Mouse (Mus musculus) megakaryocyte progenitor cell, adult 5-6 weeks (primary cell): ENCODE measurements around the gene Spin1. TPM values are rescaled to one million over a fixed set of nuclear protein-coding genes. Genes with fewer than 3 reads are reported as not detected.
A peak's percentile ranks its signal among the peaks of the same experiment; 100 is the strongest.
"Not testable (repeated sequence)": the region's sequence is repeated elsewhere in the genome, so short reads cannot be mapped to it uniquely, and the experiment has no call there.

Source experiments
- ATAC-seq: replicated peaks from 2 replicates; pipeline ENCODE4 v1.8.0; 2016; ENCODE audit warnings: mild to moderate bottlenecking, moderate TSS enrichment, inconsistent platforms; ENCODE audit not compliant: poor library complexity
- total RNA-seq, 2 experiments: library from RNA; stranded (forward) in 1 of 2; stranded (reverse) in 1 of 2; fragments of 157-497, 149-512 nt in 1 of 2; fragments of 200-1000 nt in 1 of 2; gene quantifications; 2 replicates each; pipeline versions ENCODE4 v1.2.3 to v1.2.4; 2015 to 2017

The Spin1 gene
- total RNA-seq, 2 experiments from 2014 or later = 39.3 to 40.1 TPM

DNA sequence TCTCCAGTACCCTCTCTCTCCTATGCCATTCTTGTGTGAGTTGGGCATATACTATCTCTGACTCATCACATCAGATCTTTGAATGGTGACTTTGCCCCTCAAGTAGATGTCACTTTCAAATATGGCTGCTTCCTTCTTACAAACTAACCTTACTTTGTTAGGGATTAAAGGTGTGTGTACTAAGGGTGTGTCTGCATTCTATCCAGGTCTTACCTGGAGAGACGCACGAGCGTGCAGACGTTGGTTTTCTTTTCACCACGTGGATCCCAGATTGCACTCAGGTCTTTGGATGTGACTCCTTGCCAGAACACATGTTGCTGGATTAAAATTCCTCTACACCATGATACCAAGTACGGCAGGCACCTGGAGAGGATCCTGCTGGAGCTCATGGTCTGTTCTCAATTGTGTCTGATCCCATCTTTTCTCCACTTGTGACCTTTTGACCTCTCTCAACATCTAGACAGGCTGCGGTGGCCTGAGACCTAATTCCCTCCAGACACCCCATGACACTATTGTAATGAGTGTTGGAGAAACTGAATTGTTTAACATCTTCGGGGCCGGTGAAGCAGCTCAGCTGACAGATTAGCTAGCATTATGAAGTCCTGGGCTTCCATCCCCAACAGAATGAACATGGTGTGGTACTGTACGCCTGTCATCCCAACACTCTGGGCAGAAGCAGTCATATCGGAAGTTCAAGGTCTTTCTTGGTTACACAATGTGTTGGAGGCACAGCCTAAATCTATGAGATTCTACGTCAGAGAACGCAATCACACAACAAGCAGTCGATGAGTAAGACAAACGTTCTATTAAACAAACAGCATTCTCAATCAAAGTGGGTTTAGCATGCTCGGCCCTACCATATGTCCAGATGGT is 6.1 kb upstream of the Spin1 start:
- no peak for ATAC-seq

DNA sequence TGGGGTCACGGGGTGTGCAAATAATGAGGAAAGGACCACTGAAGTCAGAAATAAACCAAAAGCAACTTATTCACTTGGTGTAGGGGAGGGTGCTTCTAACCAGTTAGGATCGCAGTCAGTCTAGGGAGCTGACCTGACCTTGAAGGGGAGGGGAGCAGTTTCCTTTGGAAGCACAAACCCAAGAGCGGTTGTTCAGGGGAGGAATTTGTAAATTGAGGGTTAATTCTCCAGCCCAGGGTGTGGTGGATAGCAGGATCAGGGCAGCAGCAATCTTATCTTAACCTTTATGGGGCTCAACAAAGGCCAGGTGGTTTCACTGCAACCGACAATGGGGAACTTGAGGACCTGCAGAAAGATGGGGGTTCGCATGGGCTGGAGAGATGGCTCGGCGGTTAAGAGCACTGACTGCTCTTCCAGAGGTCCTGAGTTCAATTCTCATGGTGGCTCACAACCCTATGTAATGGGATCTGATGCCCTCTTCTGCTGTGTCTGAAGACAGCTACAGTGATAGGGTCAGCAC is 5.4 kb upstream of the Spin1 start:
- ATAC-seq = no peak

DNA sequence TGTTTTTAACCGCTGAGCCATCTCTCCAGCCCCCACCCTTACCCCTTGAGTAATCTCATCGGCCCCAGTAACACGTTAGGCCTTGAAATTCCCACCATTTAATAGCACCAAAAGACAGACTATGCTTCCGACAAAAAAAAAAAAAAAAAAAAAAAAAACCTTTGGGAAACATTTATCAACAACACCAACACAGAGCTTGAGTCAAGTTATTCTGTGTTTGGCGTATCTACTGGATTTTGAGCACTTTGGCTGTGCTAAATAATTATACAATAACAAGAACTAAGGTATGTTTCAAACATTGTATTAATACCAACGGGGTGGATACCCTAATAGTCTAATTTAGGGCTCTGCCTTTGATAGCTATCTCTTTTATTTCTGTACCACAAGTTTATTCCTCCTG is 4.0 kb upstream of the Spin1 start:
- no peak for ATAC-seq

DNA sequence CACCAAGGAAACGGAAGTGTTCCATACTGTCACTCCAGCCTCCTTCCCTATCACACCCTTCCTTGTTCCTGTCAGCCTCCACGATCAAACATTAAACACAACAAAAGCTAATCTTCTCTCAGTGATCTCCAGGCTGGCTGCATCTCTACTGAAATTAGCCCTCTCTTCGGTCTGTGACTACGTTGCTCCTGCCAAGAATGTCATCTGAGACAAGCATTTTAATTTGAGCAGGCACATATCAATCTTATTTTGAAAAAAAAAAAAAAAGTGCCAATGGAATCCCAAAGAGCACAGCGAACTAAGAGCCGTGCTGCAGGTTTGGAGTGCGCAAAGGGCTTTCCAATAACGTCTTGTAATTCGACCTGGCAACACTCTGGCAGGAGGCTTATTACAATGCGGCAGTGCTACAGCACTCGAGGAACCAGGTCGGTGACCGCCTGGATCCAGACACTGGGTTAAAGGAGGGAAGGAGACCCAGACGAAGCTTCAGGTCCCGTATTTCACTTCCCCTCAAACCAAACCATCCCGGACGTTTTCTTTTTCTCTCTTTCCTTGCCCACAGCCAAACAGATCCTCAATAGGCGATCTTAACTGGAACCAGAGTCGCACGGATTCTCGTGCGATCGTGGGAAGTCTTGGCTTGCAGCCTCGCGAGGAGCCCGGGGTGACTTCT is 984 bp upstream of the Spin1 start:
- peak; percentile 17 for ATAC-seq

DNA sequence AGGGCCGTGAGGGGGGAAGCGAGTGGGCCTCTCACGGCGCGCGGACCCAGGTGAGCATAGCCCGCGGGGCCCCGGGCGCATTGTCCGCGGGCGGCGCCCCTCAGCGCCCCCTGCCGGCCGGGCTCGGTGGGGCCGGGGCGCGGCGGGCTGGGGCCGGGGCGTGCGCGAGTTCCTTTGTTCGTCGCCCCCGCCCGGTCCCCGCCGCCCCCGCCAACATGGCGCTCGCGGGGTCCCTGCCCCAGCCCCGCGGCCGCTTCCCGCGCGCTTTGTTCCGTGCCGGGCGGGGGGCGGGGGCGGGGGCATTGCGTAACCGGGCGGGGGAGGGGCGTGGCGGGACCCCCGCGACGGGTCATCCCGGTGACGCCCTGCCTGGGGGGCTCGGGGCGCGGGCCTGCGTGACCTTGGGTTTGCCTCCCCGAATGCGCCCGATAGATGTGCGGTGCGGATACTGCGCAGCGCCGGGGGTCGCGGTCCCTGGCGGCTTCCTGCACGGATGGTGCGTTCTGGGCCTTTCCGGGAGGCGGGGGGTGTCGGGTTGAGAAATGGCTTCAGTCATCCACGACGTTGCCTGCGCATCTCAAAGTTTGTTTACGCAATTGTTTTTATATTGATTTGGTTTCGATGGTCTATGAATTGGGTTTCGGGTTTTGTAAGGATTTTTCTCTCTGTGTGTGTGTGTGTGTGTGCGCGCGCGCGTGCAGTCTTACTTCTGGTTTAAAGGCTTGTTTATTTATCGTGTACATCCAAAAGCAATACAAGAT is 516 bp downstream of the Spin1 start:
- ATAC-seq = peak; percentile 62

DNA sequence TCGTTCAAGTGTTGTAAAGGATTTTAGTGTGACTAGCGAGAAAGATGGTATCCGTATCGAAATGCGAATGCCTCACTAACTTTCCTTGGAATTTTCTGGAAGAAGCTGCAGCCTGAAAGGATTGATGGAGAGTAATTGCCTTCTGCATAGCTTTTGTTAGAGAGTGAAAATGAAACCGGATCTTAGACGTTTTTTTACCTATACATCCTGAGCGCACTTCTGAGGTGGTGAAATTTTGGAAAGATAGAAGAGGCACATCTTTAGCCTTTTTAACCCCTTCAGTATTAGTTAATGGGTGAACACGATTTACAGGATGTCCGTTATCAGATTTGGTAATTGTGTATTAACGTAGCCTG is 1.1 kb downstream of the Spin1 start:
- ATAC-seq = no peak

DNA sequence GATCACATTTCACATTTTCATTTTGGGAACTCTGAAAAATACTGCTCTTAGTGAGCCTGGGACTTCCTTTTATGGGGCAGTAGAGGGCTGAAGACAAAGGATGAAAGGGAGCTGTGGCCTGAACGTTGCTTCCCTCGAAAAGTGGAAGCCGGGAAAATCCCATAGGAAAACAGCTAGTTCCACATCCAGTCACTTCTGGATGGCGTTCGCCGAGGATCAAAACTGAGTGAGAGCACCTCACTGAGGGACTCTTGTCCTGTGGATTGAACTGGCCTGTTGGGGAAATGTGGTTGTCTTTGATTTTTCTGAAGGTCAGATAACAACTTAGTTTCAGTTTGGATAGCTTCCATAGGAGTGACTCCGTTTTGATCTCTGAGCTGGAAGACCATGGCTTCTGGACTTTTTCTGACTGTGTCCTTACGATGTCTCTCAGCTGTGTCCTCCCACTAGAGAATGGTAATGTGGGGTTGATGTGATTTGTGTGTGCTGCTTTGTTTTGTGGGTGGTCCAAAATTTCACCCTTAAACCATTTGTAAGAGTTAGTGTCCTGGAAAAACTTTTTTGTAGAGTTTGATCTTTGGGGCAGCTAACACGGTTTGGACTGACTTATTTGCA is 2.5 kb downstream of the Spin1 start:
- no peak for ATAC-seq

DNA sequence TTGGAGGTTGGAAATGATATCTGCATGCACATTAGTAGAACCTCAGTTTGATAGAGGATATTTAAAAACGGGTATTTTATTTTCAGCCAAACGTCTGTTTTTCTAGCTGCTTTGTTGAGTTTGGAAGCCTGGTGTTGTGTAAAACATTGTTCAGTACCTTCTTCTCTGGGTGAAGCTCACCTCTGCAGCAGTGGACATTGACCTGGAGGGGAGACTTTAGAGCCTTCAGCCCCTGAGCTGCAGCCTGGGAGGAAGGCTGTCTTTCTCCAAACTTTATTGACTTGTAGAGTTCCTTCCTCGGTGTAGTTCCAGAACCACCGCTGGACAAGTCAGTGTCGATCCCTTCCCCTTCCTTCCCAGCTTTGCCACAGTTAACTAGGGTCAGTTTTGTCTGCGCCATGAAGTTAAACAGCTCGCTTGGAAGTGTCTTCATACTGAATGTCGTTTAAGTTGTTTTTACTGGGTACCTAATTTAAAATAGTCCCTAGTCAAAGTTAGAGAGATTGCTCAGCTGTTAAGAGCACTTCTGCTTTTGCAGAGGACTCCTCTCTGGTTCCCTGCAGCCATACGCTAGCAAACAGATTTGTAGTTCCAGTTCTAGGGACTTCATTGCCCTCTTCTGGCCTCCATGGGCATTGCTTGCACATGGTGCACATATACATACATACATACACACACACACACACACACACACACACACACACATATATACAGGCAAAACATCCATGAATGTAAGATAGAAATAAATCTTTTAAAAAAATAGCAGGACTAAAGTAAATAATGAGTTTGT is 3.4 kb downstream of the Spin1 start:
- ATAC-seq = no peak

DNA sequence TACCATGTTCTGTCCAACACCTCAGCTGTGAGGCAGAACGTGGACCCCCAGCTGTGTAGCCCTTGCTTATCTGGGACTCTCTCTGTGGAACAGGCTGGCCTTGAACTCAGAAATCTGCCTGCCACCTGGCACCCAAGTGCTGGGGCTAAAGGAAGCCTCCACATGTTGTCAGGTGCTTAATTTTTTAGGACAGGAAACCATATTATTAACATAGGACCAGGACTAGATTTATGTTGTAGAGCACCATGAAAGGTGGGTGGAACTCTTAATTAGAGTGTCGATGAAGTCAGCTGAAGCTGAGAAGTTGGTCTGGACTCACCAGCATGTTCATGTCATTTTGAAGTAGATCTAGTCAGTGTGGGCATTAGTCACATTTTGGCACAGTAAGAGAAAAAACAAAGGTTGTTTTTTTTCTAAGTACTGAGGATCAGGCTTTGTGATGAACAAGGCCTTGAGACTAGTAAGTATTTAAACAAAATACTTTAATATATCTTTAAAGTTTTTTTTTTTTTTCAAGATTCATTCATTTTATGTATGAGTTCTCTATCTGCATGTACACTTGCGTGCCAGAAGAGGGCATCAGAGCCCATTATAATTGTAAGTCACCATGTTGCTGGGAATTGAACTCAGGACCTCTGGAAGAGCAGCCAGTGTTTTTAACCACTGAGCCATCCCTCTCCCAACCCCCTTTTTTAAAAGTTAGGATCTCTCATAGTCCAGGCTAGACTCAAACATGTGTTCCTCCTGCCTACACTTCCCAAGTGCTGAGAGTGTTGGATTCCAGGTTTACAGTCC is 5.4 kb downstream of the Spin1 start:
- no peak for ATAC-seq

DNA sequence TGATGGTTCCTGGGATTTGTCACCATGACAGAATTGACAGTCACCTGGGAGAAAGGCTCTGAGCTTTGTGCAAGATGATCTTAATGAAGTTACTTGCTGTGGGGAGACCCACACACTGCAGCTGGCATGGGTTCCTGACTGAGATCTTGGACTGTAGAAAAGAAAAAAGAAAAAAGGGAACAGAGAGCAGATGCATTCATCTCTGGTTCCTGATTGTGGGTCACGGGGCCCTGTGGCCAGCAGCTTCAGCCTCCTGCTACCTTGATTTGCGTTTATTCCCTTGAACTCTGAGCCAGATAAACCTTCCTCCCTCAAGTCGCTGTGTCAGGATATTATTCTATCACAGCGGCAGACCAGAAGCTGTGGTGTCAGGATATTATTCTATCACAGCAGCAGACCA is 6.1 kb downstream of the Spin1 start:
- peak; percentile 84 for ATAC-seq

DNA sequence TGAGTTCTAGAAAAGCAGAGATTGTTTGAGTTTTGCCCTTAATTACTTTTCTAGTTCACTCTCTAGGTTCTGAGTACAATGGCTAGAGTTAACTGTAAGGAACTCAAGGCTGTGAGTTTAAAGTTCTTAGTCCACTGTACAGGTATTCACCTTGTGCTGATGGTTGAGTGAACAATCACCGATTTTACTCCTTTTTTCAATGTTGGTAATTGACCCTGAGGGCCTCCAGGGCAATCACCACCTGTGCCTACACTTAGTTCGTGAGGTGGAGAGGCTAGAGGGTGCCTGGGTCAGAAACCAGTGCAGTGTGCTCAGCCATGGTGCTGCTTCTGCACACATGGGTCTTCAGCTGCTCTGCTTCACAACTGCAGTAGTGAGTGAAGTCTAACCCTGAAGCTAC is 8.8 kb downstream of the Spin1 start:
- ATAC-seq = no peak

DNA sequence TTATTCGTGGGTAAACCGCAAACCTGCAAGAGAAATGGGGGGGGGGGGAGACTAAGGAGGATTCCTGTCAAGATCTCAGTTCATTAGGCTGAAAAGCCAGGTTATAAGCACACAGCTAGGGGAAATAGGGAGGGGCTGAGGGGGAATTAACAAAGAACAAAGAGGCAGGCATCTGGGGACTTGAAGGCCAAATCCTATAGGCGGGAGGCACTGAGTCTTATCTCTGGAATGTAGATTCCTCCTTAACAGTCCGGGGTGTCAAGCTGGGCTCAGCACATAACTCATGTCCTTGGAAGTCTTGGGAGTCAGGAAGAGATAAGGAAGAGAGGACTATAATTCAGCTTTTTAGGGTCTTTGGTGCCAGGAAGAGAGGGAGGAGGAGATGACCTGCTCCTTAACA is 13.7 kb downstream of the Spin1 start:
- not testable (repeated sequence) for ATAC-seq

DNA sequence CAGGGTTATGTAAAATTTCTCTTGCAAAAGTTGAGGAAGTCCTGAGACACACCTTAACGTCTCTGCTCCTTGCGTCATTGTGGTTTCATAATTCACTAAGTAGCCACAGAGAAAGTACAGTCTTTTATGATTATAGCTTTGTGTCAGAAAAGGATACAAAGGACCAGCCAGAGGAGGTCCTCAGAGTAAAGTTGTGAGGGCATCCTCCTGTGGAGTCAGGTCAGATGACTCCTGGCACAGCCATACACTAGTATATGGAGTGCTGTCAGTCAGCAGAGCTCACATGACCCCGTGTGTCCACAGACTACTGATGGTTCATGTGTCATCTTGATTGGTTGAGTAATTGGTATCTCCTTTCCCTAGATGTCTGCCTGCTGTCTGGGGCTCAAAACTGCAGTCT is 15.1 kb downstream of the Spin1 start:
- peak; percentile 93 for ATAC-seq

DNA sequence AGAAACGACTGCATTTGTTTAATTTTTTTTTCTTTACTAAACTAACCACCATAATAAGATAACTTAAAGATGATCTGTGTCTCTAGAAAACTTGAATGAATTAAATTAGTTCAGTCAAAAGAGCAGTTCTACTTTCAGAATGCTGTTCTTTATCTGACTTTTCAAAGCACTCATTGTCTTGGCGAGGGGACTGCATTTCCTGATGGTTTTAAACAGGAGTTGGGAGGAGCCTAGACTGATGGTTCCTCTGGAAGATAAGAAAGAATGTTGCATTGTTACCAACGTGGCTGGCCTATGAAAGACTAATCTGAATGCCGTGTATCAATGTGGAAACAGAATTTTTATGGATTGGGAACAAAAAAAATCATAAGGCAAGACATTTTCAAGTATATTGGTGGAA is 20.1 kb downstream of the Spin1 start:
- no peak for ATAC-seq

DNA sequence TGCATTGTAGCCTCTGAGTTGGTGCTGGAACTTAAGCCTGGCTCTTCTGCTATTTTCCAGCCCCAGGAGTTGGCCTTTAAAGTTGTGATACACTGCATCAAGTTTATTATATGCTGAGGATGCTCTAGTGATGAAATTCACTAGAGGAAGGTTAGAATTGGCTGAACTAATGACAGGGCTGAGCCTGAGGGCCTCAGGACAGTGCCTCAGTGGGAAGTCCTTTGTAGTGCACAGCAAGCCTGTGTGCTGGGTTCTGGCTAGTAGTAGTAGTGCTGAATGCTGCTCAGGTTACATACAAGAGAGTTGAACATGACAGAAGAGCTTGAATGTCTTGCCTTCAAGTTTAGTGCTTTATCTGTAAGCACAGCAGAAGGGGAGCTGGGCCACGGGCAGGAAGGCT is 21.3 kb downstream of the Spin1 start:
- 0 out of 2 replicates have a peak, but pooled peaks have one; percentile 27 for ATAC-seq

DNA sequence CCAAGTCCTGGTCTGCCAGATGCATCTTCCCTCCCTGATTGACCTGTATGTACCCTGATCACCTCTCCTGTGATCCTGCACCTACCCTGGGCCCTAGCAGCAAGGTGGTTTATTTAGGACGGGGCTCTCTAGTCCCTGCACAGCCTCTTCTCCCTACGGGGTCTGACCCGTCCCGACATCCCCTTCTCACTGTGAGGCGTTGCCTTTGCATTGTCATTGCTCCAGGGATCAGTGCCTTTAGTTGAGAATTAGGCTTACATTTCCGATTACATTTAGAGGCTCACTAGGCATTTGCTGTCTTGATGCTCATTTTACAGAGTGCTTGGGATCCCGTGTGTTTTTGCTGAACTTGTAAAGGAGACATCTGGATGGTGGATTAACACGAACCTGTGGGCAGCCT is 22.1 kb downstream of the Spin1 start:
- ATAC-seq = no peak

DNA sequence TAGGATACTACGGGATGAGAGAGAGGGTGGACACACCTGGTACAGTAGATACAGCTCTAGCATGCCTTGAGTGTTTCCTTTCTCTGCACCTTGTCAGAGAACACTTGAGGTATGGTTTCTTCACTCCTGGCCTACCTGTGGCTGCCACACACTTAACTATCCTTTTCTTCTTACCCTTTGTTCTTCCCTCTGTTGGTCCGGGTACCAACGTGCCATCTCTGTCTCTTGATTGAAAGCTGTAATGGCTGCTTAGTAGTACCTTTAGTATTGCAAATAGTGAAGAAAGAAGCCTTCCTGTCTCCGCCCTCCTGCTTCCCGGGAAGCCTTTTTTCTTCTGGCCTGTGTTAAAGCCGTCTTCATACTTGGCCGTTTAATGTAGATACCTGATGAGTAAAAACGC is 24.7 kb downstream of the Spin1 start:
- ATAC-seq = no peak

DNA sequence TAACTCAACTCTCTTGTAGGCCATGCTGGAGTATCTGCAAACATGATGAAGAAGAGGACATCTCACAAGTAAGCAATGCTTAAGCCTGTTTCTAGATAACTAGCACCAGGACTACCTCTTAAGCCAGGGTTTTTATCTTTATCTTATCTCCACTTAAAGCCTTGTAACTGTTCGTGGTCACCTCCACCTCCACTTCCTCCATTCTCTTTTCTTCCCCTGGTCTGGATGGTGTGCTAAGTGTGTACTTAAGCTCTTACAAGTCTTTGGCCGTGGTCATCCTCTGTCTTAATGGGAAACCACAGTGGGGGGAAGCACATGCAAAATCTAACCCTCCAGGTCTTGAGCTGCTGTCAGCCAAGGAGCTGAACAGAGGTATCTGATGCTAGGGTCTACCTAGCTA is 27.2 kb downstream of the Spin1 start:
- ATAC-seq = peak; percentile 69

DNA sequence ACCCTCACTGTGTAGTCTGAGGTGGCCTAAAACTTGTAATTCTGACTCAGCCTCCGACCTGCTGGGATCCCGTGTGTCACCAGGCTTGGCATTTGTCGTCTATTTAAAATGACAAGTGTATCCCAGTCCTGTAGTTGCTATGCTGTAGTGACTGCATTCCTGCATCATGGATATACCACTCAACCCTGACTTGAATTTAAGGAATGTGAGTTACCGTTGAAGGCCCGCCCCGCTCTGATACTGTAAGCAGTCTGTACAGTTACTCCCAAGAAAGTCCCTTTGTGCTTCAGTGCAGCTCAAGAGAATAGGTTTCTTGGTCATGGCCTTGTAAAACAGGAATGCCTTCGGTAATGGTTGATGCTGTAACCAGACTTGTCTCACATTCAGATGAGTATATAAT is 27.7 kb downstream of the Spin1 start:
- ATAC-seq = no peak
